Mouse (Mus musculus) myocyte (in vitro differentiated cells): ENCODE measurements around the gene Prr3.

ENCODE experiments used
- CEBPB ChIP-seq: IDR thresholded peaks from 2 replicates; pipeline ENCODE4 v1.6.1; 2011; ENCODE audit warnings: mild to moderate bottlenecking, moderate library complexity; ENCODE audit not compliant: poor library complexity, insufficient read depth, severe bottlenecking
- E2F4 ChIP-seq: IDR thresholded peaks from one replicate; pipeline ENCODE4 v1.6.1; 2011; ENCODE audit warnings: mild to moderate bottlenecking, control low read depth, moderate library complexity; ENCODE audit not compliant: insufficient read depth
- MAX ChIP-seq: IDR thresholded peaks from one replicate; pipeline ENCODE4 v1.6.1; 2011; ENCODE audit warnings: low read depth, mild to moderate bottlenecking, control low read depth
- MYOD1 ChIP-seq, 3 experiments: IDR thresholded peaks; one replicate each; pipeline ENCODE4 v1.6.1; 2011; ENCODE audit warnings: control low read depth in 2 of 3, low read depth in 2 of 3, mild to moderate bottlenecking in 2 of 3, moderate library complexity in 1 of 3; ENCODE audit not compliant: insufficient read length in 2 of 3, control insufficient read depth in 1 of 3
- MYOG ChIP-seq, 3 experiments: IDR thresholded peaks; one replicate each; pipeline ENCODE4 v1.6.1; 2011; ENCODE audit warnings: control low read depth in 2 of 3, low read depth in 2 of 3, mild to moderate bottlenecking in 2 of 3; ENCODE audit not compliant: insufficient read length in 2 of 3, control insufficient read depth in 1 of 3, insufficient read depth in 1 of 3
- POLR2A ChIP-seq: IDR thresholded peaks from one replicate; pipeline ENCODE4 v1.6.1; 2011; ENCODE audit warnings: low read depth, mild to moderate bottlenecking, control low read depth, moderate library complexity; ENCODE audit not compliant: insufficient read length
- POLR2AphosphoS2 ChIP-seq: IDR thresholded peaks from one replicate; pipeline ENCODE4 v1.6.1; 2011; ENCODE audit warnings: low read depth, control low read depth; ENCODE audit not compliant: insufficient read length
- SRF ChIP-seq: IDR thresholded peaks from one replicate; pipeline ENCODE4 v1.6.1; 2011; ENCODE audit warnings: low read depth; ENCODE audit not compliant: control insufficient read depth, insufficient read length
- TCF12 ChIP-seq: IDR thresholded peaks from one replicate; pipeline ENCODE4 v1.6.1; 2011; ENCODE audit warnings: mild to moderate bottlenecking, control low read depth; ENCODE audit not compliant: poor library complexity, insufficient read depth, severe bottlenecking
- USF1 ChIP-seq: IDR thresholded peaks from one replicate; pipeline ENCODE4 v1.6.1; 2011; ENCODE audit warnings: low read depth, mild to moderate bottlenecking, control low read depth, moderate library complexity

DNA sequence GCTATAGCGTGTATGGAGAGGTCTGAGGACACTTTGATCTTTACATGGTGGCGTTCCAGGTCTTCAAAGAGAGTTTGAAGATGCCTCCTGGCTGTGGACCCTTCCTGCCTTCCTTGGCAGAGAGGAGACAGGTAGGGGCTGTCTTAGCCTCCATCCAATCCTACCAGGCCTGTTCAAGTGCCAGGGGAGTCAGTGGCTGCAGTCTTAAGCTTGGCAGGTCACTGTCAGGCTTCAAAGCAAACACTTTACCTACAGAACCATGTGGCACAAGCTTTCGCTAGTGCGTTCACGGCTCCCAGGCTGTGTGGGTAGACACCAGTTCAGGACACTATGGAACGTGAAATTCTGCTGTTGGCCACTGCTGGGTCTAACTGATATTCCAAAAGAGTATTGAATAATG is 42.9 kb upstream of the Prr3 start:
- TF ChIP-seq USF1 (no peak), POLR2AphosphoS2 (no peak), POLR2A (no peak), CEBPB (no peak), MAX (no peak), TCF12 (no peak), E2F4 (no peak), MYOD1 (IDR thresholded peaks at IDR 0.05; ENCODE audit: control insufficient read depth in 1 of 3, insufficient read length in 2 of 3, low read depth in 2 of 3) (no peak), MYOG (IDR thresholded peaks at IDR 0.05; ENCODE audit: control insufficient read depth in 1 of 3, insufficient read depth in 1 of 3, insufficient read length in 2 of 3, low read depth in 2 of 3) (no peak), SRF (no peak)
